Mouse (Mus musculus) common myeloid progenitor, adult 5-6 weeks (primary cell): Measurements from ENCODE around the gene Gm19965. TPM values are rescaled to one million over a fixed set of nuclear protein-coding genes. Genes with fewer than 3 reads are reported as not detected.

ENCODE experiments used
- ATAC-seq: replicated peaks from 2 replicates; pipeline ENCODE4 v1.8.0; 2016; ENCODE audit warnings: low read depth, mild to moderate bottlenecking, moderate TSS enrichment, inconsistent platforms; ENCODE audit not compliant: poor library complexity, severe bottlenecking
- total RNA-seq: library from RNA; stranded (forward); fragments of 200-1000, 187-1606 nt; gene quantifications from 2 replicates; pipeline ENCODE4 v1.2.3, GENCODE M21; 2017

The Gm19965 gene
- not detected in 2 replicates for total RNA-seq

- ATAC-seq: no peak
Measured at GRCm38 (mm10) chr1:116802683-116803082, at the start of gene Gm19965. TSS of gene Gm19965 (plus strand) at chr1:116802983.

GRCm38 (mm10) chr1:116782471-116782989 is 20.3 kb upstream of the Gm19965 start:
- ATAC-seq: no peak
